Mouse (Mus musculus) heart, embryonic 15.5 days (tissue): ENCODE measurements around the gene Tmem145. TPM values are rescaled to one million over a fixed set of nuclear protein-coding genes. Genes with fewer than 3 reads are reported as not detected.

Experiments used
- ATAC-seq: fragments of 200-750 bp; cut with Nextera tagmentation; replicated peaks from 2 replicates; pipeline ENCODE4 v1.8.0; 2017; ENCODE audit warnings: low read depth, moderate TSS enrichment; ENCODE audit not compliant: insufficient number of reproducible peaks, insufficient read depth, low FRiP score
- H3K27ac ChIP-seq: fragments of 300-500 bp; sonication (generic); 2 replicates; pipeline ENCODE4 v1.5.1; 2015; ENCODE audit warnings: mild to moderate bottlenecking, inconsistent platforms
- H3K27me3 ChIP-seq: fragments of 300-500 bp; sonication (generic); 2 replicates; pipeline ENCODE4 v1.6.1; 2015; ENCODE audit warnings: inconsistent platforms
- H3K36me3 ChIP-seq: fragments of 300-500 bp; sonication (generic); 2 replicates; pipeline ENCODE4 v1.6.1; 2015; ENCODE audit warnings: mild to moderate bottlenecking, inconsistent platforms
- H3K4me1 ChIP-seq: fragments of 300-500 bp; sonication (generic); replicated peaks from 2 replicates; pipeline ENCODE4 v1.6.1; 2015; ENCODE audit warnings: inconsistent platforms
- H3K4me2 ChIP-seq: fragments of 300-500 bp; sonication (generic); 2 replicates; pipeline ENCODE4 v1.6.1; 2015; ENCODE audit warnings: inconsistent platforms, mild to moderate bottlenecking, moderate library complexity
- H3K4me3 ChIP-seq: fragments of 300-500 bp; sonication (generic); 2 replicates; pipeline ENCODE4 v1.5.1; 2015; ENCODE audit warnings: mild to moderate bottlenecking, inconsistent platforms
- H3K9ac ChIP-seq: fragments of 300-500 bp; sonication (generic); 2 replicates; pipeline ENCODE4 v1.6.1; 2015; ENCODE audit warnings: mild to moderate bottlenecking, inconsistent platforms
- H3K9me3 ChIP-seq: fragments of 300-500 bp; sonication (generic); replicated peaks from 2 replicates; pipeline ENCODE4 v1.6.1; 2016; ENCODE audit warnings: inconsistent platforms
- WGBS: fragments of 180-500 bp; shearing (Covaris S2); methylation state at CpG from one replicate; pipeline ENCODE4 v1.1.7; 2015; ENCODE audit warnings: mixed read lengths; 5-methylcytosine and 5-hydroxymethylcytosine counted together
- polyA plus RNA-seq: library from polyadenylated mRNA; unstranded; fragments of >200 nt; fragmentation: Nextera tagmentation; extraction: Ambion mirVana; gene quantifications from 2 replicates; pipeline ENCODE4 v1.2.1, GENCODE M21; 2015

The Tmem145 gene
- polyA plus RNA-seq, 1 experiment from 2014 or later = 0.05 TPM

DNA sequence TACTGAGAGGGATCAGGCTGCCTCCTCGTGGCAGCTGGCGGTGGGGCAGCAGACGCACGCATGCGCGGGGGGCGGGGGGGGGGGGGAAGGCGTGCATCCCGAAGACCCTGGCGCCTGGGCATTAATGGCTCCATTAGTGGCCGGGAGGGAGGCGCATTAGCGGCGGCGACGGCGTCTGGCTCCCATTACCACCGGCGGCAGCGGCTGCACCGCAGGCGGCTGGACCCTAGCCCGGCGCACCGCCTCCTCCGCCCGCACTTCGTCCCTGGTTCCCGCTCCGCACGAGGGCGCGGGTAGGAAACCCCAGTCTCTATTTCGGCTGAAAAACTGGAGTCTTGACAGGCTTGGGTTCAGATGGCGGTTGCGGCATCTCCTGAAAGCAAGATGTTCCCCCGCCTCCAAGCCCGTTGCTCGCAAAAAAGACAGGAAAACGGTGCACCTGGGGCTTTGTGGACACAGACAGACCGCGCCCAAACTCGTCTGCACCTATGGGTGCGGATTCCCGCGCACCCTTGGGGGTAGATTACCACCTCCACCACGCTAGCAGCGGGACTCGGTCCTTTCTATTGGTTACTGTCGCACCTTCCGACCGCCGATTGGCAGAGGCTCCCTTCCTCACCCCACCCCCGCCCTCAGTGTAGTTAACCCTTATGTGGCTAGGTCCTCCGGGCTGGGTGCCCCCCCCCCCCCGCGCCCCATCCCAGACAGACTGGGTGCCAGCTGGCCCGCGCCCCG is 27.4 kb upstream of the Tmem145 start:
- Histone ChIP-seq H3K9ac (peak overlapping the region; percentile 66), H3K4me3 (peak overlapping the region; percentile 83), H3K27ac (peak overlapping the region; percentile 98), H3K36me3 (no peaks in the 10 kb centered on the region), H3K4me2 (peak overlapping the region; percentile 80), H3K27me3 (no peaks in the 10 kb centered on the region), H3K4me1 (peaks cover 76% of the 10 kb centered on the region), H3K9me3 (no peaks in the 10 kb centered on the region)
- ATAC-seq = peak; percentile 48
- WGBS = under 1% methylated on average over 54 of the region's 60 CpGs

DNA sequence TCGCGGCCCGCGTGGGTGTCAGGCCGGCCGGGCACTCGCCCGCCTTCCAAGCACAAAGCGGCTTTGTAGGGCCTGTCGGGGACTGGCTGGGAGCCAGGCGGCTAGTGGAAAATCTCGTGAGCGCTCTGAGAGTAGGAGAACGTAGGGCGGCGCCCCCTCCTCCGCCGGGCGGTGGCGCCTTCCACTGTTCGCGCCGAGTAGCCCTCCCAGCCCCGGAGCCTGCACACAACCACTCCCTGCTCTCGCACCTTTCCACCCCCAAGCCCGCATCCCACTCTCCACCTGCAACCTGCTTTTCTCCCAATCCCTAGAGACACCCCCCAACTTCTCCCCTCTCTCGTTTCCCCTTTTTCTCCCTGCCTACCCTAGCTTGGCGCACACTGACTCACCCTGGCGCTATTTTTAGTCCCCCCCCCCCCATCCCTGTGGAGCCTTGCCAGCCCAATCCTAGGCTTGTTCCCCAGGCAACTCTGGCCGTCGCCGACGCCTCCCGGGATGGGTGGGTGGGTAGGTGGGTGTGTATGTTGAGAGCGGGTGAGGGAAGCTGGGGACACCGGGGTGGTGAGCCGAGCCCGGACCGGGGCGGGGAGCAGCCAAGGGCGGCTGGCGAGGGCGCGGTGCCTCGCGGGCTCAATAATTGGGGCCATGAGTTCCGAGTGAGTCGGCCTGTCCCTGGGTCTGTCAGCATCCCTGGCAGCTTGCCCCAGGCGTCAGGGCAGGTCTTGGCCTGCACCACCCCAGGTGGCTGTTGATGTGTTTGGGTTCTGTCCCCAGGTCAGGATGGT is 26.6 kb upstream of the Tmem145 start:
- ATAC-seq = peak; percentile 38
- Histone ChIP-seq H3K27ac (peak overlapping the region; percentile 98), H3K9ac (peak overlapping the region; percentile 66)

DNA sequence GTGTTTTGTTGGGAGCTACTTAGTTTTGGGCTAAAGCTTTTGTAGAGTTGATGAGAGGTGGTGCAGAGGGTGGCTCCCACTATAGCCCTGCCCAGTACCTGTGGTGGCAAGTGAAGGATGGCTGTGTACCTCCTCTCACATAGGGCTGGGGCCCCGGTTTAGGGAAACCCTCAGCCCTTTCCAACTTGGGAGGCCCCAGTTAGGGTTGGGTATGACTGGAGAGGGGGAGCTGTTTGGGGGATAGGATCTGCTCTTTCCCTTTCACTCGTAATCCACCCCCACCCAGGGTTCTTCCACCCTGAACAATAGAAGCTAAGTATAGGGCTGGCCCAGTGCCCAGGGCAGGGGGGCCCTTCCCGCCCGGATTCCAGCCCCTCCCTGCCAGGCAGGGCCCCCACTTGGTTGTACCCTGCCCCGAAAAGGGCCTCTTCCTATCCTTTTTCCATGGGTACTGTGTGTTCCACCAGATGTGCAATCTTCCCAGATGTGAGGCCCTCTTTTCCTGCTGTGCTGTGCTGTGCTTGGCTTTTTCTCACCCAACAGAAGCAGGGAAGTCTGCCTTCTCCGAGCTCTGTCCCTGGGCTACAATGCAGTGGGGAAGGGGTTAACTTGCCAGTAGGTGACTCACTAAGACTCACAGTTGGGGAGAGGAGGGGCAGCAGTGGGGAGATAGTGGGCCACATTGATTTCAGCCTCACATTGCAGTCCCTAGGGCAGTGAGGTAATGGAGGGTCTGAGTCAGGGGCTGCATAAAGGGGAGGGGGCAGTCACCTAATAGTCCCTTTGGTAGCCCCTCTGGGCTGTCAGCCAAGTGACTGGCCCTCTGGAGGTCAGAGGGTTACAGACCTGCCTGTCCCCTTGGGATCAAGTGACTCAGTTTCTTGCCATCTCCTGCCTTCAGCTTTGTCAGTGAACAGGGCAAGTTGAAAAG is 25.8 kb upstream of the Tmem145 start:
- H3K4me2 ChIP-seq = peak overlapping the region; percentile 80
- H3K36me3 ChIP-seq = peaks cover 4% of the 10 kb centered on the region; the same call in 1 of the 2 replicates
- peak overlapping the region; percentile 66 for H3K9ac ChIP-seq
- WGBS = 2% methylated on average over 6 of the region's 6 CpGs
- H3K27me3 ChIP-seq = no peaks in the 10 kb centered on the region
- H3K27ac ChIP-seq = peak overlapping the region; percentile 98
- H3K9me3 ChIP-seq = no peaks in the 10 kb centered on the region
- peak overlapping the region; percentile 83 for H3K4me3 ChIP-seq
- H3K4me1 ChIP-seq = peaks cover 76% of the 10 kb centered on the region
- peak; percentile 9 for ATAC-seq

More for the DNA sequence above, 26.6 kb upstream of the Tmem145 start:
- Histone ChIP-seq H3K4me2 (peak overlapping the region; percentile 80), H3K4me1 (peaks cover 76% of the 10 kb centered on the region), H3K27me3 (no peaks in the 10 kb centered on the region), H3K4me3 (peak overlapping the region; percentile 83), H3K9me3 (no peaks in the 10 kb centered on the region), H3K36me3 (no peaks in the 10 kb centered on the region)
- WGBS = under 1% methylated on average over 47 of the region's 49 CpGs

DNA sequence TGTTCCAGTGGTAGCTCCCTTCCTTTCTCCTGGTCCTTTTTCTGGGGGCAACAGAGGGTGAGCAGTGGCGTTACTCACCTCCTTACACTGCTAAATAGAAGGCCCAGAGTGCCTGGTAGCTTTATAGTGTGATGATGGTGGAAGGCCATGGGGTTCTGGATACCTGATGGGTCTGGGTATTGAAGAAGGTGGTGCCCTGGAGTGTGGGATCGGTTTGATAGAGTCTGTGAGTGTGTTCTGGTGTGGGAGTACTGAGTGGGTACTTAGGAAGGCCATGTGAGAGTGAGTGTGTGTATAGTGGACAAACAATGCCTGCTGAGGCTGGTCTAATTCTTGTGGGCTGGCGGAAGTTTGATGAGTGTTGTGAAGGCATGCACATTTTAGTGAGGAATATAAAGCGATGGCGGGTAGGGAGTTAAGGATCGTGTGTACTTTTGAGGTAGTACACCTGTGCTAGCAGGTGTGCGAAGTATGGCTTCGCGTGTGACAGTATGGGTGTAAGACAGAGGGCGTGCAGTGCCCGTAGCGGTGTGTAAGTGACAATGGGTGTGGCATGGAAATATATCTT is 24.7 kb upstream of the Tmem145 start:
- Histone ChIP-seq H3K9me3 (no peaks in the 10 kb centered on the region), H3K4me2 (peak overlapping the region; percentile 80), H3K27ac (peak overlapping the region; percentile 98), H3K4me1 (peaks cover 67% of the 10 kb centered on the region), H3K9ac (peak overlapping the region; percentile 66), H3K27me3 (no peaks in the 10 kb centered on the region), H3K4me3 (peak overlapping the region; percentile 83), H3K36me3 (peaks cover 16% of the 10 kb centered on the region)
- ATAC-seq = no peak
- WGBS = 18% methylated on average over 12 of the region's 12 CpGs

DNA sequence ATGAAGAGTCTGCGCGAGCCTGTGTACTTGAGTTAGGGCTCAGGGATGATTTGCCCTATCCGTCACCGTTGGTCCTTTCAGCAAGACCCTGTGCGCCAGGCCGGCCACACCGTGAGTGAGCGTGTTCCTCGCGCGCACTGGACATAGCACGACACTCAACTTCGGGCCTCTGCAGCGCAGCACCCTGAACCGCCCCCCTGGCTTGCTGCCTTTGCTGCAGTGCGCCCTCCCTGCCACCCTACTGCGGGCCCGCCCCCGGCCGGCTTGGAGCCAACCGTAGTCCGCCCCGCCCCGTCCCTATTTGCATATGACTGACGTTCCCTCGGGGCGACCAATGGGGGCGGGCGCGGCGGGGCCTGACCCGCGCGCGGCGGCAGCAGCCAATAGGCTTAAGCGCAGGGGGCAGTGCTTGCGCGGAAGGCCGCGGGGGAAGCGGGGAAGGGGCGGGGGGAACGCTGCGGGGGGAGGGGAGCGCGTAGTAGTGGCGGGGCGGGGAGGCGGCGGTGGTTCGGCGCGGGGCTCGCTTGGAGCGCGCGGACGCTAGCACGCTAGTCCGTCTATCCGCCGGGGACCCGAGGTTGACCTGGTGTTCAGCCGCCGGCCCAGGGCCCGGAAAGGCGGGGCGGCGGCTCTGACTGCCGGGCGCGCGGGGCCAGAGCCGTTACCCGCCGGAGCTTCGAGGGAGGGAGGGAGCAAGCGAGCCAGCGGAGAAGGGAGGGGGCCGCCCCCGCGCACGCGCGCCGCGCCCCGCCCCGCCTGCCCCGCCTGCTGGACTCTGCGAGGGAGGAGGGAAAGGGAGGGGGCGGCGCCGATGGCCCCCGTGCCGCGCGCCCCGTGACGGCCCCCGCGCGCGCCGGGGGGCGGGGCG is 23.9 kb upstream of the Tmem145 start:
- Histone ChIP-seq H3K4me2 (peak overlapping the region; percentile 80), H3K27ac (peak overlapping the region; percentile 98), H3K9me3 (no peaks in the 10 kb centered on the region), H3K4me3 (peak overlapping the region; percentile 83), H3K36me3 (peaks cover 23% of the 10 kb centered on the region), H3K9ac (peak overlapping the region; percentile 88), H3K27me3 (no peaks in the 10 kb centered on the region), H3K4me1 (peaks cover 59% of the 10 kb centered on the region)
- ATAC-seq = peak; percentile 78
- WGBS = under 1% methylated on average over 59 of the region's 108 CpGs

DNA sequence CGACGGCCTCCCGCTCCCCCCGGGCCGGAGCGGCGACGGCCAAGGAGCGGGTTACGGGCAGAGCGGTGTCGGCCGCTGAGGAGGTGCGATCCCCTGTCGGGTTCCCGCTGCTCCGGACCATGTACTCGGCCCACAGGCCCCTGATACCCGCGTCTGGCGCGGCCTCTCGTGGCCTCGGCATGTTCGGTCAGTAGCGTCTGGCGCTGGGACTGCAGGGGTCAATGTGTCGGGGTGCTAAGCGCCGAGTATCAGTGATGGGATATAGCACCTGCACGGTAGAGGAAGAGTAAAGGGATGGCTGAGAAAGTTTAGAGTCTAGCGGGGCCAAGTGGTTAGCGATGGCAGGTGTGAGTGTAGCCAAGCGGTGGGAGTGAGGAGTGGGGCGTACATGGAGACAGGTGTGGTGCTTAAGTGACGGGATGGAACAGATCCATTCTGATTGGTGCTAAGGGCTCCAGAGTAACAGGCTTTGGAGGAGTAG is 23.1 kb upstream of the Tmem145 start:
- Histone ChIP-seq H3K27me3 (no peaks in the 10 kb centered on the region), H3K4me3 (peak overlapping the region; percentile 83), H3K9ac (peak overlapping the region; percentile 88), H3K4me1 (peaks cover 51% of the 10 kb centered on the region), H3K27ac (peak overlapping the region; percentile 98), H3K4me2 (peak overlapping the region; percentile 80), H3K36me3 (peaks cover 31% of the 10 kb centered on the region), H3K9me3 (no peaks in the 10 kb centered on the region)
- ATAC-seq = no peak
- WGBS = 1% methylated on average over 28 of the region's 36 CpGs

DNA sequence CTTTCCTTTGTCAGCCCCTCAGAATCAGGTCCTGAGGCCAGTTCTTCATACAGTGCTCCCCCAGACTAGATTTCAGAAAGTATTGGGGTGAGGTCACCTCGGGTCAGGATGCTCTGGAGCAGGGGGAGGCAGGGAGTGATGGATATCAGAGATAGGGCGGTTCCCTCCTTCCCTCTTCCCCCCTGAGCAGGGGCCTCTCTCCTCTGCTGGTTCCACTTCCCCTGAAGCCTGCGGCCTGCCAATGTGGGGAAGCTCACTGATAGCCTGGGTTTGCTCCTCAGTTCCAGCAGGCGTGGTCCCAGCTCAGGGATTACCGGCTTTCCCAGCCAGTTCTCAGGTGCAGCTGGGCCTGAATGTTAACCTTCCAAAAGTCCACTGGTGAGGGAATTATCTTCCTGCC is 22.3 kb upstream of the Tmem145 start:
- H3K4me3 ChIP-seq = peak overlapping the region; percentile 83
- no peaks in the 10 kb centered on the region for H3K27me3 ChIP-seq
- peak overlapping the region; percentile 98 for H3K27ac ChIP-seq
- ATAC-seq = no peak
- H3K9me3 ChIP-seq = no peaks in the 10 kb centered on the region
- peak overlapping the region; percentile 88 for H3K9ac ChIP-seq
- H3K4me1 ChIP-seq = peaks cover 49% of the 10 kb centered on the region
- peaks cover 39% of the 10 kb centered on the region for H3K36me3 ChIP-seq
- WGBS = 4% methylated on average over 5 of the region's 5 CpGs
- H3K4me2 ChIP-seq = peak overlapping the region; percentile 80

DNA sequence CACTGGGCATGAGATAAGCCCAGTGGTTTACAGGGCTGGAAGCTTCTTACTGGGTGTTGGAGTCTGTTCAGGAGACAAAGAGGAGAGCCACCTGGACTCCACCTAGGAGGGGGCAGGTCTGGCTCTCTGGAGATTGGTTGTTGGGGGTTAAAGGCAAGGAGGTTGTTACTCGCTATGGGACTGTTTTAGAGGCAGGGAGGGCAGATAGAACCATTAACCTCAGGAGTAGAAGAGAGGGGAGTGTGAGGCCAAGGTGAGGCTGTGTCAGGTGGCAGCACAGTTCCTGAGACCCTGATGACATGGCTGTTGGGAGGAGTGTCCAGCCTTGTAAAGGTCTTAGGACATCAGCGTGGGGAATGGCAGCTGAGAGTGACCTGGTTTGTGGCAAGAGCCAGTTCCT is 21.7 kb upstream of the Tmem145 start:
- H3K27me3 ChIP-seq = no peaks in the 10 kb centered on the region
- no peak for ATAC-seq
- peak overlapping the region; percentile 98 for H3K27ac ChIP-seq
- H3K4me2 ChIP-seq = peak overlapping the region; percentile 80
- H3K36me3 ChIP-seq = peaks cover 45% of the 10 kb centered on the region
- 54% methylated on average over 2 of the region's 2 CpGs for WGBS
- H3K4me3 ChIP-seq = peak overlapping the region; percentile 83
- peaks cover 49% of the 10 kb centered on the region for H3K4me1 ChIP-seq
- peak overlapping the region; percentile 88 for H3K9ac ChIP-seq
- no peaks in the 10 kb centered on the region for H3K9me3 ChIP-seq

DNA sequence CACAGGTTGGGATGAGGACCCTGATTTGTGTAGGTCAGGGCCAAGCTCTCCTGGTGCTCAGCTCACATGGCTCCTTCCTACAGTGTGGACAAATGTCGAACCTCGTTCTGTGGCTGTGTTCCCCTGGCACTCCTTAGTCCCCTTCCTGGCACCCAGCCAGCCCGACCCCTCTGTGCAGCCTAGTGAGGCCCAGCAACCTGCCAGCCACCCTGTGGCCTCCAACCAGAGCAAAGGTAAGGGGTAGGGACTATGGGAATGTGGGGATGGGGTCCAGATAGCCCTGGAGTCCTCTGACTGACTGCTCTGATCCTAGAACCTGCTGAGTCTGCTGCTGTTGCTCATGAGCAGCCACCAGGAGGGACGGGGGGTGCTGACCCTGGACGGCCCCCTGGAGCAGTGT is 21.1 kb upstream of the Tmem145 start:
- Histone ChIP-seq H3K27me3 (no peaks in the 10 kb centered on the region), H3K4me2 (peak overlapping the region; percentile 80), H3K9ac (peak overlapping the region; percentile 88; the same call in 1 of the 2 replicates), H3K27ac (0 out of 2 replicates have a peak overlapping the region, but pooled peaks have one; percentile 19), H3K4me3 (0 out of 2 replicates have a peak overlapping the region, but pooled peaks have one; percentile 83), H3K4me1 (peaks cover 46% of the 10 kb centered on the region), H3K9me3 (no peaks in the 10 kb centered on the region), H3K36me3 (peaks cover 51% of the 10 kb centered on the region)
- no peak for ATAC-seq
- WGBS = 60% methylated on average over 5 of the region's 5 CpGs
